Mouse (Mus musculus) midbrain, embryonic 16.5 days (tissue): ENCODE data around the gene Itpr1. TPM values are rescaled to one million over a fixed set of nuclear protein-coding genes. Genes with fewer than 3 reads are reported as not detected.

Experiments
- ATAC-seq: fragments of 200-750 bp; cut with Nextera tagmentation; 2 replicates; pipeline ENCODE4 v1.8.0; 2017; ENCODE audit warnings: moderate TSS enrichment
- H3K27ac ChIP-seq: fragments of 300-500 bp; sonication (generic); 2 replicates; pipeline ENCODE4 v1.5.1; 2014; ENCODE audit warnings: mild to moderate bottlenecking, low read length, mixed read lengths
- H3K27me3 ChIP-seq: fragments of 300-500 bp; sonication (generic); 2 replicates; pipeline ENCODE4 v1.6.1; 2014; ENCODE audit warnings: low read depth, low read length, mixed read lengths; ENCODE audit not compliant: control insufficient read depth, insufficient read depth
- H3K36me3 ChIP-seq: fragments of 300-500 bp; sonication (generic); 2 replicates; pipeline ENCODE4 v1.6.1; 2014; ENCODE audit warnings: mild to moderate bottlenecking, low read length, moderate library complexity, mixed read lengths; ENCODE audit not compliant: control insufficient read depth, insufficient read depth
- H3K4me1 ChIP-seq: fragments of 300-500 bp; sonication (generic); 2 replicates; pipeline ENCODE4 v1.6.1; 2014; ENCODE audit warnings: mild to moderate bottlenecking, low read length, mixed read lengths; ENCODE audit not compliant: control insufficient read depth, insufficient read depth
- H3K4me2 ChIP-seq: fragments of 300-500 bp; sonication (generic); 2 replicates; pipeline ENCODE4 v1.6.1; 2014; ENCODE audit warnings: mild to moderate bottlenecking, low read length, mixed read lengths
- H3K4me3 ChIP-seq: fragments of 300-500 bp; sonication (generic); 2 replicates; pipeline ENCODE4 v1.5.1; 2014; ENCODE audit warnings: low read depth, mild to moderate bottlenecking, low read length, moderate library complexity, mixed read lengths
- H3K9ac ChIP-seq: fragments of 300-500 bp; sonication (generic); 2 replicates; pipeline ENCODE4 v1.6.1; 2014; ENCODE audit warnings: low read depth, low read length, mixed read lengths
- H3K9me3 ChIP-seq: fragments of 300-500 bp; sonication (generic); replicated peaks from 2 replicates; pipeline ENCODE4 v1.6.1; 2014; ENCODE audit warnings: mild to moderate bottlenecking, low read length, mixed read lengths; ENCODE audit not compliant: control insufficient read depth, poor library complexity, severe bottlenecking
- WGBS: fragments of 180-500 bp; shearing (Covaris S2); extraction: QIAGEN DNeasy Blood & Tissue Kit; methylation state at CpG from one replicate; pipeline ENCODE4 v1.1.7; 2014; 5-methylcytosine and 5-hydroxymethylcytosine counted together
- polyA plus RNA-seq: library from polyadenylated mRNA; unstranded; fragments of >200 nt; fragmentation: Nextera tagmentation; extraction: Ambion mirVana; gene quantifications from 2 replicates; pipeline ENCODE4 v1.2.1, GENCODE M21; 2015

Gene Itpr1
- polyA plus RNA-seq, 1 experiment from 2014 or later: 4.2 TPM

DNA sequence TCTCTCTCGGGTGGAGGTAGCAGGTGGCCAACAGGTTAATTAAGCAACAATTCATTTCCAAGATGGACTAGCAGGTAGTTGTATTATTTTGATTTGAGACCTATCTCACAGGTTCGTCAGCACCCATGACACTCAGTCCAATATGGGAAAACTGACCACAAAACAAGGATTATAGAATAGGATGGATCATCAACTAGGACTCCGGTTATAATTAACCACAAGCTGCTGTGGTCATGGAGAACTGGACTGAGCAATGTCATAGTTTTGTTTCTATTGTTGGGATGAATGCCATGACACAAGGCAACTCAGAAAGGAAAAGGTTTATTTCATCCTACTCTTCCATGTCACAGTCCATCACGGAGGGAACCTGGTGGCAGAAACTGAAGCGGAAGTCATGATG, 252.3 kb downstream of the Itpr1 start:
- Histone ChIP-seq H3K4me2 (no peak overlapping the region), H3K27ac (no peak overlapping the region), H3K4me1 (no peaks in the 10 kb centered on the region), H3K36me3 (no peaks in the 10 kb centered on the region), H3K27me3 (no peaks in the 10 kb centered on the region), H3K9ac (no peak overlapping the region), H3K4me3 (no peak overlapping the region), H3K9me3 (no peaks in the 10 kb centered on the region)
- ATAC-seq: no peak
- WGBS: 91% methylated on average over 5 of the region's 5 CpGs

DNA sequence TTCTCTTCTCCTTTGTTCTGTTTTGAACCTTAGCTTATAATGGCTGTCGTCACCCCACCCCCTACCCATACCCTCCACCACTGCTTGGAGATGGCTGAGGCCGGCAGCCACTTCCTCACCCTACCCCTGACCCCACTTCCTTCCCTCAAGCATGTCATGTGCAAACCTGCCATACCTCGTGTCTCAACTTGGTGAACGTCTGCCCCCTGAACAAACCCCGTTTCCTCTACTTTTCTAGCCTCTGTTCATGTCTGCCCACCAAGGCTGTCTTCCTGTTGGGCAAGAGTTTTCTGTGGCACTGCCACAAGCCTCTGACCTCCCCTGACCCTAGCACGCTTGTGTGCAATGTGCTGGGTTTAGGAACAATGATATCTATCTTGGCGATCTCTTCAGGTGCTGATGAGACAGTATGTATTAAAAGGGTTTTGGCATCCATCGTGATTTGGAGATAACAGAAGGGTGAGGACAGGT, 253.2 kb downstream of the Itpr1 start:
- WGBS: 88% methylated on average over 8 of the region's 8 CpGs

DNA sequence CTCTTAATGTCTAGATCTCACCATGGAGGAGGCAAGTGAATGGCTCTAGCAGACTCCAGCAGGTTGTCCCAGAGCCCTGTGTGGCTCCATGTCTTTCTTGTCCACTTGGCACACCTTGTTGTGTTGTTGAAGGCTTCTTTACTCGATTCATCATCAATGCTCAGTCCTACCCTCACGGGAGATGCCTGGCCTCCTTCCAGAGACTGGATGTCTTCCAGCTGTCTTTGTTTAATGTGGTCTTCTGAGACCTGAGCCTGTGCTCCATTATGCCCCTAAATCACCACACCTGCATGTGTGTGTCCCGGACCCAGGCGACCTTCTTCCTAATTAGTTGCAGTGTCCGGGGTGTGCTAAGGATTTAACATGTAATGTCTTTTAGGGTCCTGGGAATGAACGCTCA, 254.7 kb downstream of the Itpr1 start:
- no peak overlapping the region for H3K27ac ChIP-seq
- no peak for ATAC-seq

More for the DNA sequence above, 253.2 kb downstream of the Itpr1 start:
- no peaks in the 10 kb centered on the region for H3K4me1 ChIP-seq
- H3K4me2 ChIP-seq: no peak overlapping the region
- H3K4me3 ChIP-seq: no peak overlapping the region
- no peaks in the 10 kb centered on the region for H3K9me3 ChIP-seq
- no peak overlapping the region for H3K27ac ChIP-seq
- H3K36me3 ChIP-seq: no peaks in the 10 kb centered on the region
- ATAC-seq: no peak
- H3K27me3 ChIP-seq: no peaks in the 10 kb centered on the region
- H3K9ac ChIP-seq: no peak overlapping the region

DNA sequence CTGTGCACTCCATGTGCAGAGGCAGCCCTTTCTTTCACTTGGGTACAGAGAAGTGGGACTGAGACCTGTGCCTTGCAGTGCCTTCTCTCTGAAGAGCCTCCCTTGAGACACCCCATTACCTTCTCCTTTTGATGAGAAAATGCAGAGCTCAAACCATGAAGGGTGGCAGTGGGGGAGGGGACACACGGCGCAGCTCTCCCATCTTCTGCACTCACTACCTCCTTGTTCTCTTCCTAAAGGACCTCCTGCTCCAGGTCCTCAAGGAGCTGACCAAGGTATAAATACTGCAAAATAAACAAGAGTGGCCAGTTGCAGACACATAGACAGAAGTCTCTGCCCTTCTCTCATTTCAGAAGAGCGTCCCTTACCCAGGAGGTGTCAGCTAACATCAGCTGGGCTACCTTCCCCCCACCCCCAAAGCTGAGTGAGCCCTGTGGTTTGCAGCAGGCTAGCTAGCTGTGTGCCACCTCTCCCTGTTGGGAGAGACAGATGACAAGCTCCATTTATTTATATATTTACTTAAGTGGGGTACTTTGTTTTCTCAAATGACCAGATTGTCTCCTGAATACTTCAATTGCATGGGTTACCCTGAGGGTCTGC, 255.4 kb downstream of the Itpr1 start:
- H3K4me1 ChIP-seq: no peaks in the 10 kb centered on the region

More for the DNA sequence above, 254.7 kb downstream of the Itpr1 start:
- no peaks in the 10 kb centered on the region for H3K36me3 ChIP-seq
- H3K9me3 ChIP-seq: no peaks in the 10 kb centered on the region
- no peaks in the 10 kb centered on the region for H3K27me3 ChIP-seq
- H3K9ac ChIP-seq: no peak overlapping the region
- no peaks in the 10 kb centered on the region for H3K4me1 ChIP-seq
- no peak overlapping the region for H3K4me2 ChIP-seq
- WGBS: 78% methylated on average over 6 of the region's 6 CpGs
- H3K4me3 ChIP-seq: no peak overlapping the region

GRCm38 (mm10) chr6:108471878-108472277, 259.0 kb downstream of the Itpr1 start:
- Histone ChIP-seq H3K9me3 (no peaks in the 10 kb centered on the region), H3K36me3 (no peaks in the 10 kb centered on the region), H3K9ac (no peak overlapping the region), H3K4me2 (no peak overlapping the region), H3K4me1 (no peaks in the 10 kb centered on the region), H3K4me3 (no peak overlapping the region), H3K27ac (no peak overlapping the region), H3K27me3 (no peaks in the 10 kb centered on the region)
- no peak for ATAC-seq
- 92% methylated on average over 3 of the region's 3 CpGs for WGBS

More for the DNA sequence above, 255.4 kb downstream of the Itpr1 start:
- H3K27me3 ChIP-seq: no peaks in the 10 kb centered on the region
- H3K4me3 ChIP-seq: no peak overlapping the region
- 73% methylated on average over 3 of the region's 3 CpGs for WGBS
- no peaks in the 10 kb centered on the region for H3K36me3 ChIP-seq
- H3K4me2 ChIP-seq: no peak overlapping the region
- no peak overlapping the region for H3K27ac ChIP-seq
- no peak overlapping the region for H3K9ac ChIP-seq
- ATAC-seq: no peak
- H3K9me3 ChIP-seq: no peaks in the 10 kb centered on the region

DNA sequence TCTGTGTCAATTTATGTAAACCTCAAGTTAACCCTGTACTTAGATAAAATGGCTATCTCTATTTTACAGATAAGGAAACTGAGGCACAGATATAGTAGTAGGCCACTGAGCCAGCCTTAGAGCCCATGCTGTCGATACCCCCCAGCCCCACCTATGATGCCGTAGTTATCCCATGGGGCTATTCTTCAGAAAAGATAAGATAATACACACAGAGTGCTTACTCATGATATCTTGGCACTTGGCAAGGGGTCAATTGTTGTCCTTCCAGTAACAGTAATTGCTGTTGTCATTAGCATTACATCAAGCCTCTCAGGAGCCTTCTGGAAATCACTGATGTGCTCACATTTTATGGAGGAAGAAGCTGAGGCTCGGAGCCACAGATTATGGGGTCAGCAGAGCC, 259.9 kb downstream of the Itpr1 start:
- H3K9ac ChIP-seq: no peak overlapping the region
- H3K27me3 ChIP-seq: no peaks in the 10 kb centered on the region
- H3K9me3 ChIP-seq: no peaks in the 10 kb centered on the region
- H3K4me3 ChIP-seq: no peak overlapping the region
- no peaks in the 10 kb centered on the region for H3K4me1 ChIP-seq
- WGBS: 85% methylated on average over 3 of the region's 3 CpGs
- H3K36me3 ChIP-seq: no peaks in the 10 kb centered on the region
- ATAC-seq: no peak
- H3K27ac ChIP-seq: no peak overlapping the region
- no peak overlapping the region for H3K4me2 ChIP-seq

DNA sequence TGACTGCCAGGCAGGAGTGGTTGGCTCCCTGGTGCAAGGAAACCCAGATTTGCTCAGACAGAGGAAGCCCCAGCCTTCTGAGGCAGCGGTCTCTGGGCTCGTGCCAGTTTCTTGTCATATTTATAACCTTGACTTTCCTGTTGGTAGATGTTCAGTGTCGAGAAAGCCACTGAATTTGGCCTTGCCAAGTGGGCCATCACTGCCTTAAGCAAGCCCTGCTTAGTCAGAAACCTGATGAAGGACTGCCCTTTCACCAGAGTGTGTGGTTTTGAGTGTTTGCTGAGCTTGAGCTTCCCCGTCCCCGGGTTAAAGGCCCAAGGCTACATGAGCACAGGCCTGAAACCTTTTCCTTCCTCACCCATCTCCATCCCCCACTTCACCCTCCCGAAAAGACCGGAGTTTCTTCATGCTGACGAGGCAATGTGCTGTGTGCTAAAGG, 263.9 kb downstream of the Itpr1 start:
- Histone ChIP-seq H3K9me3 (no peaks in the 10 kb centered on the region), H3K27ac (no peak overlapping the region), H3K4me2 (no peak overlapping the region), H3K4me3 (no peak overlapping the region), H3K9ac (no peak overlapping the region), H3K27me3 (no peaks in the 10 kb centered on the region), H3K36me3 (no peaks in the 10 kb centered on the region), H3K4me1 (no peaks in the 10 kb centered on the region)
- WGBS: 88% methylated on average over 8 of the region's 8 CpGs
- ATAC-seq: no peak

GRCm38 (mm10) chr6:108477602-108478001, 264.7 kb downstream of the Itpr1 start:
- Histone ChIP-seq H3K27me3 (no peaks in the 10 kb centered on the region), H3K27ac (no peak overlapping the region), H3K4me1 (no peaks in the 10 kb centered on the region), H3K9me3 (no peaks in the 10 kb centered on the region), H3K4me2 (no peak overlapping the region), H3K36me3 (no peaks in the 10 kb centered on the region), H3K4me3 (no peak overlapping the region), H3K9ac (no peak overlapping the region)
- no peak for ATAC-seq
- WGBS: 91% methylated on average over 6 of the region's 6 CpGs

GRCm38 (mm10) chr6:108481190-108481589, 268.3 kb downstream of the Itpr1 start:
- no peaks in the 10 kb centered on the region for H3K27me3 ChIP-seq
- no peak overlapping the region for H3K27ac ChIP-seq
- H3K4me3 ChIP-seq: no peak overlapping the region
- no peaks in the 10 kb centered on the region for H3K9me3 ChIP-seq
- ATAC-seq: no peak
- H3K9ac ChIP-seq: no peak overlapping the region
- no peaks in the 10 kb centered on the region for H3K4me1 ChIP-seq
- H3K36me3 ChIP-seq: no peaks in the 10 kb centered on the region
- WGBS: 94% methylated on average over 4 of the region's 4 CpGs
- no peak overlapping the region for H3K4me2 ChIP-seq
